Mouse (Mus musculus): ENCODE data around the gene Gtf2a2. TPM values are rescaled to one million over a fixed set of nuclear protein-coding genes. Genes with fewer than 3 reads are reported as not detected.
"Not testable (repeated sequence)": the region's sequence is repeated elsewhere in the genome, so short reads cannot be mapped to it uniquely, and the experiment has no call there.

Gene Gtf2a2
- polyA plus RNA-seq, 1 experiment = 93.9 TPM

GRCm38 (mm10) chr9:70011537-70012407 is 578 bp upstream of the Gtf2a2 start:
- H3K4me1 ChIP-seq (ENCODE audit: control insufficient read depth, insufficient read depth, low read length) = peaks cover 21% of the 10 kb centered on the region
- TF ChIP-seq CTCF (IDR thresholded peaks at IDR 0.05; ENCODE audit: low read depth, low read length) = no peak
- no peak for TF ChIP-seq POLR2A (IDR thresholded peaks at IDR 0.05; ENCODE audit: borderline replicate concordance, low read depth, low read length)
- peak overlapping the region; percentile 84 for H3K4me3 ChIP-seq (ENCODE audit: insufficient read depth, low read length)
- peak overlapping the region; percentile 29; the same call in 1 of the 2 replicates for H3K27ac ChIP-seq (ENCODE audit: insufficient read depth, low read depth, low read length)

GRCm38 (mm10) chr9:70015632-70016031 is 3.3 kb downstream of the Gtf2a2 start:
- peaks cover 10% of the 10 kb centered on the region for H3K4me1 ChIP-seq (ENCODE audit: control insufficient read depth, insufficient read depth, low read length)
- H3K4me3 ChIP-seq (ENCODE audit: insufficient read depth, low read length) = no peak overlapping the region
- no peak overlapping the region for H3K27ac ChIP-seq (ENCODE audit: insufficient read depth, low read depth, low read length)
- TF ChIP-seq CTCF (IDR thresholded peaks at IDR 0.05; ENCODE audit: low read depth, low read length) = no peak
- TF ChIP-seq POLR2A (IDR thresholded peaks at IDR 0.05; ENCODE audit: borderline replicate concordance, low read depth, low read length) = no peak

- TF ChIP-seq CTCF (IDR thresholded peaks at IDR 0.05; ENCODE audit: low read depth, low read length) (no peak), POLR2A (IDR thresholded peaks at IDR 0.05; ENCODE audit: borderline replicate concordance, low read depth, low read length) (no peak)
- Histone ChIP-seq H3K4me3 (ENCODE audit: insufficient read depth, low read length) (no peak overlapping the region), H3K4me1 (ENCODE audit: control insufficient read depth, insufficient read depth, low read length) (peaks cover 7% of the 10 kb centered on the region), H3K27ac (ENCODE audit: insufficient read depth, low read depth, low read length) (no peak overlapping the region)
Observed at GRCm38 (mm10) chr9:70018879-70019278, 6.5 kb downstream of the Gtf2a2 start.

- Histone ChIP-seq H3K4me3 (ENCODE audit: insufficient read depth, low read length) (no peak overlapping the region), H3K27ac (ENCODE audit: insufficient read depth, low read depth, low read length) (no peak overlapping the region), H3K4me1 (ENCODE audit: control insufficient read depth, insufficient read depth, low read length) (peaks cover 6% of the 10 kb centered on the region)
- TF ChIP-seq CTCF (IDR thresholded peaks at IDR 0.05; ENCODE audit: low read depth, low read length) = no peak
- TF ChIP-seq POLR2A (IDR thresholded peaks at IDR 0.05; ENCODE audit: borderline replicate concordance, low read depth, low read length) = no peak
Observed at GRCm38 (mm10) chr9:70021610-70022009, 9.3 kb downstream of the Gtf2a2 start.

- Histone ChIP-seq H3K27ac (ENCODE audit: insufficient read depth, low read depth, low read length) (no peak overlapping the region), H3K4me3 (ENCODE audit: insufficient read depth, low read length) (no peak overlapping the region), H3K4me1 (ENCODE audit: control insufficient read depth, insufficient read depth, low read length) (peaks cover 6% of the 10 kb centered on the region)
- no peak for TF ChIP-seq POLR2A (IDR thresholded peaks at IDR 0.05; ENCODE audit: borderline replicate concordance, low read depth, low read length)
Observed at GRCm38 (mm10) chr9:70022083-70022482, 9.7 kb downstream of the Gtf2a2 start.

- H3K27ac ChIP-seq (ENCODE audit: insufficient read depth, low read depth, low read length); H3K4me1 ChIP-seq (ENCODE audit: control insufficient read depth, insufficient read depth, low read length); H3K4me3 ChIP-seq (ENCODE audit: insufficient read depth, low read length): not testable (repeated sequence)
Observed at GRCm38 (mm10) chr9:70023615-70024014, 11.3 kb downstream of the Gtf2a2 start.

GRCm38 (mm10) chr9:70024648-70025047 is 12.3 kb downstream of the Gtf2a2 start:
- no peak for TF ChIP-seq CTCF (IDR thresholded peaks at IDR 0.05; ENCODE audit: low read depth, low read length)
- TF ChIP-seq POLR2A (IDR thresholded peaks at IDR 0.05; ENCODE audit: borderline replicate concordance, low read depth, low read length) = no peak
- H3K4me1 ChIP-seq (ENCODE audit: control insufficient read depth, insufficient read depth, low read length) = peaks cover 6% of the 10 kb centered on the region
- H3K4me3 ChIP-seq (ENCODE audit: insufficient read depth, low read length) = no peak overlapping the region
- no peak overlapping the region for H3K27ac ChIP-seq (ENCODE audit: insufficient read depth, low read depth, low read length)

- TF ChIP-seq POLR2A (IDR thresholded peaks at IDR 0.05; ENCODE audit: borderline replicate concordance, low read depth, low read length) (no peak), CTCF (IDR thresholded peaks at IDR 0.05; ENCODE audit: low read depth, low read length) (no peak)
- Histone ChIP-seq H3K4me1 (ENCODE audit: control insufficient read depth, insufficient read depth, low read length) (peaks cover 6% of the 10 kb centered on the region), H3K27ac (ENCODE audit: insufficient read depth, low read depth, low read length) (no peak overlapping the region), H3K4me3 (ENCODE audit: insufficient read depth, low read length) (no peak overlapping the region)
Observed at GRCm38 (mm10) chr9:70025365-70026012, 13.1 kb downstream of the Gtf2a2 start.

- no peak overlapping the region for H3K27ac ChIP-seq (ENCODE audit: insufficient read depth, low read depth, low read length)
- peaks cover 7% of the 10 kb centered on the region; the same call in 1 of the 2 replicates for H3K4me1 ChIP-seq (ENCODE audit: control insufficient read depth, insufficient read depth, low read length)
- H3K4me3 ChIP-seq (ENCODE audit: insufficient read depth, low read length) = no peak overlapping the region
- TF ChIP-seq CTCF (IDR thresholded peaks at IDR 0.05; ENCODE audit: low read depth, low read length) = no peak
- TF ChIP-seq POLR2A (IDR thresholded peaks at IDR 0.05; ENCODE audit: borderline replicate concordance, low read depth, low read length) = no peak
Observed at GRCm38 (mm10) chr9:70032167-70032566, 19.8 kb downstream of the Gtf2a2 start.

- H3K27ac ChIP-seq (ENCODE audit: insufficient read depth, low read depth, low read length) = no peak overlapping the region
- TF ChIP-seq CTCF (IDR thresholded peaks at IDR 0.05; ENCODE audit: low read depth, low read length) = no peak
- TF ChIP-seq POLR2A (IDR thresholded peaks at IDR 0.05; ENCODE audit: borderline replicate concordance, low read depth, low read length) = no peak
- no peak overlapping the region for H3K4me3 ChIP-seq (ENCODE audit: insufficient read depth, low read length)
- peaks cover 7% of the 10 kb centered on the region; the same call in 1 of the 2 replicates for H3K4me1 ChIP-seq (ENCODE audit: control insufficient read depth, insufficient read depth, low read length)
Observed at GRCm38 (mm10) chr9:70033056-70033455, 20.7 kb downstream of the Gtf2a2 start.
